Mouse (Mus musculus) midbrain, embryonic 12.5 days (tissue): ENCODE data around the gene Qtrt2. TPM values are rescaled to one million over a fixed set of nuclear protein-coding genes. Genes with fewer than 3 reads are reported as not detected.
A peak's percentile ranks its signal among the peaks of the same experiment; 100 is the strongest.

ENCODE experiments used
- ATAC-seq: fragments of 200-750 bp; cut with Nextera tagmentation; 2 replicates; pipeline ENCODE4 v1.8.0; 2017; ENCODE audit warnings: low read depth, moderate TSS enrichment, moderate library complexity; ENCODE audit not compliant: low FRiP score
- H3K27ac ChIP-seq: fragments of 300-500 bp; sonication (generic); replicated peaks from 2 replicates; pipeline ENCODE4 v1.5.1; 2016; ENCODE audit warnings: mild to moderate bottlenecking
- H3K27me3 ChIP-seq: fragments of 300-500 bp; sonication (generic); 2 replicates; pipeline ENCODE4 v1.6.1; 2016; ENCODE audit warnings: mild to moderate bottlenecking
- H3K36me3 ChIP-seq: fragments of 300-500 bp; sonication (generic); 2 replicates; pipeline ENCODE4 v1.6.1; 2016
- H3K4me1 ChIP-seq: fragments of 300-500 bp; sonication (generic); 2 replicates; pipeline ENCODE4 v1.6.1; 2016
- H3K4me2 ChIP-seq: fragments of 300-500 bp; sonication (generic); replicated peaks from 2 replicates; pipeline ENCODE4 v1.6.1; 2016; ENCODE audit warnings: mild to moderate bottlenecking, moderate library complexity
- H3K4me3 ChIP-seq: fragments of 300-500 bp; sonication (generic); 2 replicates; pipeline ENCODE4 v1.5.1; 2016; ENCODE audit warnings: mild to moderate bottlenecking
- H3K9ac ChIP-seq: fragments of 300-500 bp; sonication (generic); replicated peaks from 2 replicates; pipeline ENCODE4 v1.6.1; 2016; ENCODE audit warnings: mild to moderate bottlenecking, moderate library complexity
- H3K9me3 ChIP-seq: fragments of 300-500 bp; sonication (generic); 2 replicates; pipeline ENCODE4 v1.6.1; 2016; ENCODE audit warnings: mild to moderate bottlenecking
- WGBS: fragments of 180-500 bp; shearing (Covaris S2); methylation state at CpG from one replicate; pipeline ENCODE4 v1.1.7; 2016; 5-methylcytosine and 5-hydroxymethylcytosine counted together
- polyA plus RNA-seq: library from polyadenylated mRNA; unstranded; fragments of >200 nt; fragmentation: Nextera tagmentation; extraction: Ambion mirVana; gene quantifications from 2 replicates; pipeline ENCODE4 v1.2.1, GENCODE M21; 2016

Qtrt2 gene
- polyA plus RNA-seq: 29.3 and 30.3 TPM in 2 replicates

GRCm38 (mm10) chr16:43926341-43926859 lies at the start of gene Qtrt2:
Gene Qtrt2, minus strand, starts transcription at chr16:43926809.
- no peak within 1 kb of the TSS for H3K9ac ChIP-seq
- 54% methylated on average over 6 of the region's 6 CpGs for WGBS
- no peaks in the 10 kb centered on the region for H3K9me3 ChIP-seq
- no peak within 1 kb of the TSS for H3K27ac ChIP-seq
- no peak for ATAC-seq
- no peak within 1 kb of the TSS for H3K4me2 ChIP-seq
- no peak within 1 kb of the TSS for H3K4me3 ChIP-seq
- H3K36me3 ChIP-seq: no peaks in the 10 kb centered on the region
- no peaks in the 10 kb centered on the region; the same call in 1 of the 2 replicates for H3K4me1 ChIP-seq
- no peaks in the 10 kb centered on the region for H3K27me3 ChIP-seq

DNA sequence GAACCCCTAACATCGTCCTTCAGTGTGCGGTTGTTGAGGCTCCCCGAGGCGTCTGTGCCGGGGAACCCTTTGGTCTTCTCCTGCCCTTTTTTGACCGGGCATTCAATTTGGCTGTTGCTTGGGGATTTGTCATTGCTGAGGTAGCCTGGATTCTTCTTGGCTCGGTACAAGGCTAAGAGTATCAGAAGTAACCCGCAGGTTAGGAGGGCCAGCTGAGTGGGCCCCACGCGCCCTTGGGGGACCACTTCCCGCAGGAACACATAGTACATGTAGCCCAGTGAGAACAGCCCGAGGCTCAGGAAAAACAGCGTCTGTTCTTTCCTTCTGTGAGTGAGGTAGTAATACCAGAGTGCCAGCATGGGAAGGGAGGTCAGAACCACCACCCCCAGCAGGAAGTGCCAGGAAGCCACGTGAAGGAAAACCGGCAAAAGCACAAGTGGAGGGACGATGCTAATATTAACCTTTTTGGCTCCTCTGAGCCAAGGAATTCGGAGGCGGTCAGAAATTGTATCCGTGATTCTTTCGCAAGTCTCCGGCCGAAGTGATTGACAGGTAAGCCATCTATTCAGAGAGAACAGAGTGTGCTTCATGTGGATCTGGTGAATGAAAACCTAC lies 47.1 kb upstream of the Qtrt2 start:
- Histone ChIP-seq H3K36me3 (no peaks in the 10 kb centered on the region), H3K4me1 (no peaks in the 10 kb centered on the region), H3K9ac (no peak overlapping the region), H3K9me3 (no peaks in the 10 kb centered on the region), H3K4me2 (no peak overlapping the region), H3K27me3 (peaks cover 18% of the 10 kb centered on the region), H3K27ac (no peak overlapping the region), H3K4me3 (no peak overlapping the region)
- no peak for ATAC-seq
- 74% methylated on average over 22 of the region's 22 CpGs for WGBS

DNA sequence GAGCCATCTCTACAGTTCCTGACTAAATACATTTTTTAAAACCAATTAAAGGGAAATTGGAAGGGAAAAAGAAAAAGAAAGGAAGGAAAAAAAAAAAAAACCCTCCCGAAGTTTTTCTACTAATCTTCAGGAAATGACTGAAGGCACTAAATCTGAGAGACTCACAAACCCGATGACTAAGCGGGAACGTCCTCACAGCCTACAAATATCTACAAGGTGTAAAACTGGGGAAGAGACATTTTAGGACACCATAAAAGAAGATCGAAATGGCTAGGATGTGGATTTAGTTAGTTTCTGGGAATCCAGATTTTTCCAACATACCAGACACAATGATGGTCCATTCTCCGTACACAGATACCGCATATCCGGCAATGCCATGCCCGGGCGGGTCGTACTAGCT lies 46.5 kb upstream of the Qtrt2 start:
- peaks cover 12% of the 10 kb centered on the region; the same call in 1 of the 2 replicates for H3K27me3 ChIP-seq
- no peaks in the 10 kb centered on the region for H3K4me1 ChIP-seq
- WGBS: 93% methylated on average over 11 of the region's 11 CpGs
- ATAC-seq: no peak
- H3K9ac ChIP-seq: no peak overlapping the region
- no peaks in the 10 kb centered on the region for H3K36me3 ChIP-seq
- no peak overlapping the region for H3K4me3 ChIP-seq
- no peak overlapping the region for H3K27ac ChIP-seq
- H3K9me3 ChIP-seq: no peaks in the 10 kb centered on the region
- H3K4me2 ChIP-seq: no peak overlapping the region

- H3K4me1 ChIP-seq: no peaks in the 10 kb centered on the region
- no peak overlapping the region for H3K9ac ChIP-seq
- no peak overlapping the region for H3K4me2 ChIP-seq
- ATAC-seq: no peak
- no peak overlapping the region for H3K4me3 ChIP-seq
- H3K27me3 ChIP-seq: peaks cover 5% of the 10 kb centered on the region; the same call in 1 of the 2 replicates
- no peak overlapping the region for H3K27ac ChIP-seq
- WGBS: 94% methylated on average over 2 of the region's 2 CpGs
- no peaks in the 10 kb centered on the region for H3K9me3 ChIP-seq
- no peaks in the 10 kb centered on the region for H3K36me3 ChIP-seq
Measured at GRCm38 (mm10) chr16:43972391-43972790, 45.8 kb upstream of the Qtrt2 start.

- WGBS: 93% methylated on average over 9 of the region's 9 CpGs
- no peak overlapping the region for H3K4me2 ChIP-seq
Measured at GRCm38 (mm10) chr16:43971741-43972140, 45.1 kb upstream of the Qtrt2 start.

GRCm38 (mm10) chr16:43971189-43971588 lies 44.6 kb upstream of the Qtrt2 start:
- Histone ChIP-seq H3K27me3 (no peaks in the 10 kb centered on the region), H3K36me3 (no peaks in the 10 kb centered on the region), H3K27ac (no peak overlapping the region), H3K4me3 (no peak overlapping the region), H3K4me1 (peaks cover 3% of the 10 kb centered on the region; the same call in 1 of the 2 replicates), H3K9me3 (no peaks in the 10 kb centered on the region), H3K9ac (no peak overlapping the region), H3K4me2 (no peak overlapping the region)
- 95% methylated on average over 11 of the region's 11 CpGs for WGBS
- no peak for ATAC-seq

More at GRCm38 (mm10) chr16:43971741-43972140, 45.1 kb upstream of the Qtrt2 start:
- Histone ChIP-seq H3K36me3 (no peaks in the 10 kb centered on the region), H3K9ac (no peak overlapping the region), H3K4me1 (no peaks in the 10 kb centered on the region), H3K9me3 (no peaks in the 10 kb centered on the region), H3K27ac (no peak overlapping the region), H3K27me3 (no peaks in the 10 kb centered on the region), H3K4me3 (no peak overlapping the region)
- ATAC-seq: no peak

DNA sequence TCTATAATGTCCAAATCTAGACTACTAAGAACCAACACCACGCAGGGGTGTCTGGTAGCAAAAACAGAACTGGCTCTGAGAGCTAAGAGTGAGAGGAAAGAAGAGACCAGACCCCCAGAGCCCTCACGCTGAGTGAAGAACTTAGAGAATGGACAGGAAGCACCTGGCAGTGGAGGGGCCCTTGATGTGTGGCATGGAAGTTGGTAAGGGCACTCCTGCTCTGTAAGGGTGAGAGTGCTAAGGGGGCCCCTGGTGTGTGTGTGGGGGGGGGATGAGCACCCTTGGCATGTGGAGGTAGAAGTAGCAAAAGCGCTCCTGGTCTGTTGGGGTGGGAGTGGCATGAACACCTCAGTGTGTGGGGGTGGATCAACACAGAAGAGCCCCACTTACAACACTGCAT lies 43.8 kb upstream of the Qtrt2 start:
- no peak for ATAC-seq
- H3K9ac ChIP-seq: no peak overlapping the region
- no peaks in the 10 kb centered on the region for H3K27me3 ChIP-seq
- no peak overlapping the region for H3K4me2 ChIP-seq
- no peak overlapping the region for H3K27ac ChIP-seq
- WGBS: 93% methylated on average over 3 of the region's 3 CpGs
- H3K9me3 ChIP-seq: no peaks in the 10 kb centered on the region
- no peaks in the 10 kb centered on the region for H3K36me3 ChIP-seq
- H3K4me1 ChIP-seq: peaks cover 5% of the 10 kb centered on the region; the same call in 1 of the 2 replicates
- H3K4me3 ChIP-seq: no peak overlapping the region

- Histone ChIP-seq H3K4me2 (0 out of 2 replicates have a peak overlapping the region, but pooled peaks have one; percentile 3), H3K9ac (no peak overlapping the region), H3K4me1 (peaks cover 5% of the 10 kb centered on the region; the same call in 1 of the 2 replicates), H3K9me3 (no peaks in the 10 kb centered on the region), H3K4me3 (no peak overlapping the region), H3K27me3 (no peaks in the 10 kb centered on the region), H3K27ac (peak overlapping the region; percentile 25; the same call in 1 of the 2 replicates), H3K36me3 (no peaks in the 10 kb centered on the region)
- 80% methylated on average over 13 of the region's 13 CpGs for WGBS
- peak; percentile 41; the same call in 1 of the 2 replicates for ATAC-seq
Measured at GRCm38 (mm10) chr16:43965781-43966389, 39.3 kb upstream of the Qtrt2 start.

DNA sequence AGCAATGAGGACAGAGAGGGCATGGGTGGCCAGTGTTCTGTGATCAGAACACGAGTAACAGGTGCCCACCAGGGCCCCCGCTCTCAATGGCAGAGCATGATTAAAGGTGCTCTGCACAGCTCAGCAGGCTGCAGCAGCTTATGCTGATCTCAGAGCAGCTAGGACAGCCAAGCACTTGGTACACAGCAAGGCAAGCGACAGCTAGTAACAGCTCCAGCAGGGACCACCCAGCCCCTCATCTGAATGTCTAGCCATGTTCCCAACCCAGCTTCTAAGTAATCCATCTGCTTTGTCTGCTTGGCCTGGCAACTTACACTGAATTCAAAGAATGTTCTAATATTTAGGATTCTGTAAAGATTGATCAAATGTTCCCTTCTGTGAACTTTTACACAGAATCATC lies 37.2 kb upstream of the Qtrt2 start:
- WGBS: 68% methylated on average over 3 of the region's 3 CpGs
- H3K4me3 ChIP-seq: no peak overlapping the region
- no peak overlapping the region for H3K4me2 ChIP-seq
- H3K27me3 ChIP-seq: no peaks in the 10 kb centered on the region
- H3K27ac ChIP-seq: no peak overlapping the region
- no peaks in the 10 kb centered on the region for H3K9me3 ChIP-seq
- H3K9ac ChIP-seq: no peak overlapping the region
- no peak for ATAC-seq
- peaks cover 6% of the 10 kb centered on the region for H3K36me3 ChIP-seq
- H3K4me1 ChIP-seq: peaks cover 5% of the 10 kb centered on the region; the same call in 1 of the 2 replicates

- no peak for ATAC-seq
- H3K4me1 ChIP-seq: peaks cover 5% of the 10 kb centered on the region; the same call in 1 of the 2 replicates
- H3K4me2 ChIP-seq: no peak overlapping the region
- H3K27ac ChIP-seq: no peak overlapping the region
- no peaks in the 10 kb centered on the region for H3K9me3 ChIP-seq
- no peak overlapping the region for H3K9ac ChIP-seq
- H3K36me3 ChIP-seq: peaks cover 6% of the 10 kb centered on the region
- WGBS: 94% methylated on average over 9 of the region's 9 CpGs
- H3K4me3 ChIP-seq: no peak overlapping the region
- H3K27me3 ChIP-seq: no peaks in the 10 kb centered on the region
Measured at GRCm38 (mm10) chr16:43963291-43963690, 36.7 kb upstream of the Qtrt2 start.

- Histone ChIP-seq H3K36me3 (peaks cover 6% of the 10 kb centered on the region), H3K9ac (no peak overlapping the region), H3K9me3 (no peaks in the 10 kb centered on the region), H3K4me1 (no peaks in the 10 kb centered on the region), H3K4me3 (no peak overlapping the region), H3K27ac (no peak overlapping the region), H3K4me2 (no peak overlapping the region), H3K27me3 (no peaks in the 10 kb centered on the region)
- no peak for ATAC-seq
- 84% methylated on average over 4 of the region's 4 CpGs for WGBS
Measured at GRCm38 (mm10) chr16:43958038-43958437, 31.4 kb upstream of the Qtrt2 start.

- no peaks in the 10 kb centered on the region for H3K9me3 ChIP-seq
- no peaks in the 10 kb centered on the region for H3K4me1 ChIP-seq
- H3K4me3 ChIP-seq: no peak overlapping the region
- no peak overlapping the region for H3K27ac ChIP-seq
- H3K27me3 ChIP-seq: no peaks in the 10 kb centered on the region
- H3K4me2 ChIP-seq: no peak overlapping the region
- H3K9ac ChIP-seq: no peak overlapping the region
- H3K36me3 ChIP-seq: peaks cover under 1% of the 10 kb centered on the region; the same call in 1 of the 2 replicates
- ATAC-seq: no peak
- WGBS: 85% methylated on average over 6 of the region's 6 CpGs
Measured at GRCm38 (mm10) chr16:43954913-43955312, 28.3 kb upstream of the Qtrt2 start.
